Mouse (Mus musculus) kidney, embryonic 15.5 days (tissue): ENCODE results near the gene Kmt5c. TPM values are rescaled to one million over a fixed set of nuclear protein-coding genes. Genes with fewer than 3 reads are reported as not detected.
"Not testable (repeated sequence)": the region's sequence is repeated elsewhere in the genome, so short reads cannot be mapped to it uniquely, and the experiment has no call there.

Experiments
- ATAC-seq: fragments of 200-750 bp; cut with Nextera tagmentation; replicated peaks from 2 replicates; pipeline ENCODE4 v1.8.0; 2017; ENCODE audit warnings: moderate TSS enrichment; ENCODE audit not compliant: low FRiP score
- H3K27ac ChIP-seq: fragments of 300-500 bp; sonication (generic); 2 replicates; pipeline ENCODE4 v1.5.1; 2015; ENCODE audit warnings: mild to moderate bottlenecking, inconsistent platforms
- H3K27me3 ChIP-seq: fragments of 300-500 bp; sonication (generic); 2 replicates; pipeline ENCODE4 v1.6.1; 2015; ENCODE audit warnings: inconsistent platforms
- H3K36me3 ChIP-seq: fragments of 300-500 bp; sonication (generic); 2 replicates; pipeline ENCODE4 v1.6.1; 2015; ENCODE audit warnings: inconsistent platforms
- H3K4me1 ChIP-seq: fragments of 300-500 bp; sonication (generic); 2 replicates; pipeline ENCODE4 v1.6.1; 2015; ENCODE audit warnings: inconsistent platforms
- H3K4me2 ChIP-seq: fragments of 300-500 bp; sonication (generic); 2 replicates; pipeline ENCODE4 v1.6.1; 2015; ENCODE audit warnings: moderate library complexity, mild to moderate bottlenecking, inconsistent platforms
- H3K4me3 ChIP-seq: fragments of 300-500 bp; sonication (generic); replicated peaks from 2 replicates; pipeline ENCODE4 v1.5.1; 2015; ENCODE audit warnings: mild to moderate bottlenecking, inconsistent platforms
- H3K9ac ChIP-seq: fragments of 300-500 bp; sonication (generic); 2 replicates; pipeline ENCODE4 v1.6.1; 2015; ENCODE audit warnings: mild to moderate bottlenecking, inconsistent platforms
- H3K9me3 ChIP-seq: fragments of 300-500 bp; sonication (generic); replicated peaks from 2 replicates; pipeline ENCODE4 v1.6.1; 2016; ENCODE audit warnings: inconsistent platforms
- WGBS: fragments of 180-500 bp; shearing (Covaris S2); methylation state at CpG from one replicate; pipeline ENCODE4 v1.1.7; 2015; ENCODE audit warnings: mixed read lengths; 5-methylcytosine and 5-hydroxymethylcytosine counted together
- polyA plus RNA-seq: library from polyadenylated mRNA; unstranded; fragments of >200 nt; fragmentation: Nextera tagmentation; extraction: Ambion mirVana; gene quantifications from 2 replicates; pipeline ENCODE4 v1.2.1, GENCODE M21; 2015

Gene Kmt5c
- polyA plus RNA-seq, 1 experiment from 2014 or later: 90.8 TPM

DNA sequence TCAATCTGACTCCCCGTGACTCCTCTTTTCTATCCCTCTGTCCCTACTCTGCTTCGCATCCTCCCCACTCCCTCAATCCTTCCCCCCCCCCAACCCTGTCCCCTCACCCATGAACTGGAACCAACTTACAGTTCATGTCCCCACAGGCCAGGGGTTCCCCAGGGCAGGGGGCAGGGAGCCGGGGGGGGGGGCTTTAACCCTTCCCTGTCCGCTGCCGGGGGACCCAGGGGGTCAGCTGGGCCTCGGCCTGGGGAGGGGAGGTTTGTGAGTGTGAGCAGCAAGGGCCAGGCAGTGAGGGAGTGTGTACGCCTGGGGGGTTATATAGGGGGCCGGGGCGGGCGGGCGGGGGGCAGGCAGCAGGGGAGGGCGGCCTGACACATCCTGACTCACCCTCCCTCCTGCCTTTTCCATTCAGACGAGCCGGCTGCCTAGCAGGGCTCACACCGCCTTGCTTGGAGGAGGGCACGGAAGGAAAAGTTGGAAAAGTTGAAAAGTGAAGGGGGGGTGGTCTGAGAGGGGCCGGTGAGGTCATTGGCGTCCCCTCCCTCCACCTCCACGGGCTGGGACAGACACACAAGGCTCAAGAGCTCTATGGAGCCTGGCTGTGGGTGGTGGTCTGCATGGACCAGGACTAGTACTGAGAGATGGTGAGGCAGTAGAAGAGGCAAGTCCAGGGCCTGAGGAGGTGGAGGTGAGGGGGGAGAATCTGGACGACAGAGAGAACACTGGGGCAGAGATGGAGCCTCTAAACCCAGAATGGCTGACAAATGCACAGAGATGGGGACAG, 38.1 kb downstream of the Kmt5c start:
- Histone ChIP-seq H3K9ac (0 out of 2 replicates have a peak overlapping the region, but pooled peaks have one; percentile 14), H3K27me3 (peaks cover 60% of the 10 kb centered on the region), H3K27ac (no peak overlapping the region), H3K36me3 (no peaks in the 10 kb centered on the region), H3K9me3 (no peaks in the 10 kb centered on the region), H3K4me1 (peaks cover 33% of the 10 kb centered on the region), H3K4me2 (peak overlapping the region; percentile 53), H3K4me3 (peak overlapping the region; percentile 34)
- 5% methylated on average over 15 of the region's 20 CpGs for WGBS
- peak; percentile 26; the same call in 1 of the 2 replicates for ATAC-seq

DNA sequence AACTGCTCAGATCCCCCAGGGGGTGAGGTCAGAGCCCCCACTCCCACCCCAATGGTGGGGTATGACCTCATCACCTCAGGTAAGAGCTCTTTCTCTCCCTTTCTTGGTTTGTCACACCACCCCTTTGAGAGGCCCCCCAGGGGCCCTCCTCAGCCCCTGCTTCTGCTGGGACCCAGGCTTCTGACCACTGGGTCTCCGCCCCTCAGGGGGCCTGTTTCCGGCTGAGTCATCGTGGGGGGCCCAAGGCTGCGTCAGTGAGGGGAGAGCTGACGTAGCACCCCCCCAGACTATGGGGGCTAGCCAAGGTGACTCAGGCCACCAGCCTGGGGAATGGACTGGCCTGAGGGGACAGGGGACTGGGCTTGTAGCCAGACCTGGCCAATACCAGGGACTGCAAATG, 40.0 kb downstream of the Kmt5c start:
- ATAC-seq: no peak
- WGBS: 31% methylated on average over 5 of the region's 5 CpGs
- H3K27ac ChIP-seq: no peak overlapping the region
- H3K36me3 ChIP-seq: 0 out of 2 replicates have a peak, but pooled peaks cover 3% of the 10 kb centered on the region
- peaks cover 51% of the 10 kb centered on the region for H3K27me3 ChIP-seq
- H3K4me2 ChIP-seq: no peak overlapping the region
- H3K9me3 ChIP-seq: no peaks in the 10 kb centered on the region
- H3K4me3 ChIP-seq: no peak overlapping the region
- no peak overlapping the region for H3K9ac ChIP-seq
- peaks cover 33% of the 10 kb centered on the region for H3K4me1 ChIP-seq

DNA sequence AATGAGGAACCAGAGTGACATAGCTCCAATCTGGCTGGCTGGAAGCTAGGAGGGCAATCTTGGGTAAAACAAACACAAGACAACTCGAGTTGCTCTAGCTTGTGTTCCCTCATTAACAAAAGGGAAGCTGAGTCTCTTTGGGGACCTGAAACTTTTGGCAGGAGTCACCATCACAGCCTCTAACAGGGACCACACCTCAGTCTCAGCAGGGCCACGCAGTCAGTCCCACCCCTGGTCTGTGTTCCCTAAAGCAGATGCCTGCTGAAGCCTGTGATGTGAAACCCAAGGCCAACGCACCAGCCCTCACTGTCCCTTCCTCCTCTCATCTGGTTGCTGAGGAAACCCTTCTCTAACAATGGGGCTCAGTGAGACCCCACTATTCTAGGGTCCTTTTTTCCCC, 42.2 kb downstream of the Kmt5c start:
- no peak overlapping the region for H3K9ac ChIP-seq
- 51% methylated on average over 3 of the region's 3 CpGs for WGBS
- 0 out of 2 replicates have a peak, but pooled peaks cover 3% of the 10 kb centered on the region for H3K36me3 ChIP-seq
- no peak for ATAC-seq
- no peak overlapping the region for H3K4me2 ChIP-seq
- peaks cover 29% of the 10 kb centered on the region for H3K27me3 ChIP-seq
- no peak overlapping the region for H3K4me3 ChIP-seq
- H3K4me1 ChIP-seq: peaks cover 28% of the 10 kb centered on the region
- no peak overlapping the region for H3K27ac ChIP-seq
- no peaks in the 10 kb centered on the region for H3K9me3 ChIP-seq

DNA sequence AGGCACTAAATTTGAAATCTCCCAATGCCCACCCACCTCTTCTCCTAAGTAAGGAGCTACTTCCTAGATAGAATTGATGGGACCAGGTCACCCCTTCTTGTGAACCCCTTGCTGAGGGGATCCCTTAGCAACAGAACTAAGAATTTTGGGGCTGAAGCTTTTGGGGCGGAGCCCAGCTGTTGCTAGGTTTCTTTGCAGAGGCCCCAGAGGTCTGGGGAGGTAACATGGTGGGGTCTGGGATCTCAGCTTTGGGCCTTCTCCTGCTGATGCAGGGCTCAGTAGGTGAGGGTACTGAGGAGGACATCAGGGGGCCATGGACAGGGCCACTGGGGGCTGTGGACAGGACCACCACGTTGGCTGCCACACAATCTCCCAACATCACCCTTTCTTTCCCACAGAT, 42.8 kb downstream of the Kmt5c start, which contains the start of the genes Il11 and Tmem190:
Il11 (minus strand) TSS at position 101 of the 400 bp plus-strand sequence.
Tmem190 (plus strand) TSS at position 179 of the 400 bp plus-strand sequence.
- Histone ChIP-seq H3K27ac (no peak within 1 kb of the TSS), H3K36me3 (0 out of 2 replicates have a peak, but pooled peaks cover 3% of the 10 kb centered on the region), H3K4me3 (no peak within 1 kb of the TSS), H3K9ac (no peak within 1 kb of the TSS), H3K4me2 (no peak within 1 kb of the TSS), H3K4me1 (peaks cover 22% of the 10 kb centered on the region), H3K27me3 (peaks cover 23% of the 10 kb centered on the region), H3K9me3 (no peaks in the 10 kb centered on the region)
- no peak for ATAC-seq
- WGBS: 76% methylated on average over 2 of the region's 2 CpGs

DNA sequence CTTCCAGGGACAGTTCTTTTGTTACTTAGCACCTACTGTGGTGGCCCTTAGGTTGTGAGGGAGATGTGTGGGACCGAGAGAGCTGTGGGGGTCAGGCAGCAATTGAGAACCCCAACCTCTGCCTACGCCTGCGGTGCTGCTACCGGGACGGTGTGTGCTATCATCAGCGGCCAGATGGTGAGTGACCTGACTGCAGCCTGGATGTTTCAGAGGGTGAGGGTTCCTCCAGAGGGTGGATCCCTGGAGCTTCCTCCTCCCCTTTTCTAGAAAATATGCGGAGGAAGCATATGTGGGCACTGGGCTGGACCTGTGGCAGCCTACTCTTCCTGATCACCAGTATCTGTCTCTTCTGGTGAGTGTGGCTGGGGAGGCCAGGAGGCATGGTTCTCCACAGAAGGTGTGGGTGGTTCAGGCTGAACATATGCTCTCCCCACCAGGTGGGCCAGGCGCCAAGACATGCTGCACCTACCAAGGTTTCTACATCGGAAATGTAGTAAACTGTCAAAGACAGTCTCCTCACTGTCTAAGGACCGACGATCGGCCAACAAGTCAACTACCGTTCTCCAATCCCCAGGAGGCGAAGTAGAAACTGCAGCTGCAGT, 43.9 kb downstream of the Kmt5c start:
- H3K27ac ChIP-seq: no peak overlapping the region
- peaks cover 13% of the 10 kb centered on the region for H3K27me3 ChIP-seq
- H3K9ac ChIP-seq: no peak overlapping the region
- no peaks in the 10 kb centered on the region for H3K9me3 ChIP-seq
- 0 out of 2 replicates have a peak, but pooled peaks cover 3% of the 10 kb centered on the region for H3K36me3 ChIP-seq
- H3K4me1 ChIP-seq: peaks cover 22% of the 10 kb centered on the region
- ATAC-seq: no peak
- no peak overlapping the region for H3K4me3 ChIP-seq
- no peak overlapping the region for H3K4me2 ChIP-seq
- WGBS: 74% methylated on average over 14 of the region's 14 CpGs

DNA sequence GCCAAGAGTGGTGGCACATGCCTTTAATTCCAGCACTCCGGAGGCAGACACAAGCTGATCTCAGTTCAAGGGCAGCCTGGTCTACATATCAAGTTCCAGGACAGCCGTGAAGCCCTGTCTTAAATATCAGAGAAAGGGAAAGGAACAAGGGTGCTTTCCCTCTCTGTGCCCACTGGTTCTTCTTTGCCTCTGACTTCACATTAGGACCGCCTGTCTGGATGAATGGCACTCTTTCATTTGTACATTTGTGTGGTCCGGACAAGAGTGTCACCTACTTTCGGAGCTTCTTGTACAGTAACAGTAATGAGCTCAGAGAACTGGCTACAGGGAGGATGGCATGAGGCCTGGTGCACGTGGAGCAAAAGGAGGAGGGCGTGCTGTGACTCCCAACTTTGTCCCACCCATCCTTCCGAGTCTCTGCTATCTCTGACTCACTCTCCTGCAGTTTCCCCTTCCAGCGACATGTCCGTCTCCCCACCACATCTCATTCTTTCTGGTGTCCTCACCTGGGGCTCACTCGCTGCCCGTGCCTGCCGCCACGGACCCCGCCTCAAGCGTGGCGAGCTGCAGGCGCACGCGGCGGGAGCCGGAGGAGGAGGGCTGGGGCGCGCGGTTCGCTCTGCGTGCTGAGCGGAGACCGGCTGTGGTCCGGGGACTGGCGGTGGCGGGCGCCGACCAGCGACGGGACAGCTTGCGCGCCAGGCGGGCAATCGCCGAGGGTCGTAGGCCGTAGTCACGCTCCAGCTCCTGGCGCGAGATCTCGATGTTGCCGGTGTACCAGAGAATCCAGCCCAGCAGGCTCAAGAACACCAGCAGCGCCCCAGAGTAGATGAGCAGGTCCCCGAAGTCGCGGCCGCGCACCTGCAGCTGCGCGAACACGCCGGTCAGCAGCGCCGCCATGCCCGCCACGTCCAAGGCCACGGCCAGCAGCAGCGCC, 48.9 kb downstream of the Kmt5c start:
- peak; percentile 55 for ATAC-seq
- Histone ChIP-seq H3K4me1 (peaks cover 15% of the 10 kb centered on the region), H3K9me3 (no peaks in the 10 kb centered on the region), H3K9ac (peak overlapping the region; percentile 69), H3K27me3 (0 out of 2 replicates have a peak, but pooled peaks cover 4% of the 10 kb centered on the region), H3K4me2 (peak overlapping the region; percentile 94), H3K4me3 (peak overlapping the region; percentile 59), H3K36me3 (peaks cover 5% of the 10 kb centered on the region), H3K27ac (peak overlapping the region; percentile 87)
- WGBS: 2% methylated on average over 64 of the region's 64 CpGs

DNA sequence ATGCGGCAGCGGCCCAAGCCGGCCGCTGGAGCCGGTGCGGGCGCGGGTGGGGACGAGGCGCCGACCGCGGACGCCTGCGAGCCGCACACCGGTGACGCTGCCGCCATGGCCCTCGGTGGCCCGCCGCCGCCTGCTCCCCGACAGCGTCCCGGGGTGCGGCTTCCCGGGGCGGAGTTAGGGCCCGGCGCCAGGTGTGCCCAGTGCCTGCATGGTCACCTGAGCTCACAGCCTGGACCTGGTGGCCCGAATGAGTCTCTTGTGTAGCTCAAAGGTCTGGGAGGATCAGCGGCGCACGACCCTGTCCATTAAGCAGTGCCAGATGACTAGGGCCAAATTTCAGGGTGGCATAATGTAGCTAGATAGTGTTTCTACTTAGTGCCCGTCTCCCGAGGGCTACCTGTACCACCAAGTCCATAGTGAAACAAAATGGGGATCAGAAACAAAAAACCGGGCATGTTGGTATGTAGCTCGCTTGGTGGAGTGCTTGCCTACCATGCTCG, 49.6 kb downstream of the Kmt5c start, which contains the start of gene Tmem238:
Tmem238 (minus strand) TSS at position 221 of the 500 bp plus-strand sequence.
- ATAC-seq: peak; percentile 29
- Histone ChIP-seq H3K36me3 (peaks cover 11% of the 10 kb centered on the region), H3K4me2 (peak within 1 kb of the TSS; percentile 94), H3K27me3 (0 out of 2 replicates have a peak, but pooled peaks cover 4% of the 10 kb centered on the region), H3K27ac (peak within 1 kb of the TSS; percentile 87), H3K9me3 (no peaks in the 10 kb centered on the region), H3K4me3 (peak within 1 kb of the TSS; percentile 59), H3K9ac (peak within 1 kb of the TSS; percentile 69), H3K4me1 (peaks cover 22% of the 10 kb centered on the region)
- WGBS: 6% methylated on average over 40 of the region's 40 CpGs

DNA sequence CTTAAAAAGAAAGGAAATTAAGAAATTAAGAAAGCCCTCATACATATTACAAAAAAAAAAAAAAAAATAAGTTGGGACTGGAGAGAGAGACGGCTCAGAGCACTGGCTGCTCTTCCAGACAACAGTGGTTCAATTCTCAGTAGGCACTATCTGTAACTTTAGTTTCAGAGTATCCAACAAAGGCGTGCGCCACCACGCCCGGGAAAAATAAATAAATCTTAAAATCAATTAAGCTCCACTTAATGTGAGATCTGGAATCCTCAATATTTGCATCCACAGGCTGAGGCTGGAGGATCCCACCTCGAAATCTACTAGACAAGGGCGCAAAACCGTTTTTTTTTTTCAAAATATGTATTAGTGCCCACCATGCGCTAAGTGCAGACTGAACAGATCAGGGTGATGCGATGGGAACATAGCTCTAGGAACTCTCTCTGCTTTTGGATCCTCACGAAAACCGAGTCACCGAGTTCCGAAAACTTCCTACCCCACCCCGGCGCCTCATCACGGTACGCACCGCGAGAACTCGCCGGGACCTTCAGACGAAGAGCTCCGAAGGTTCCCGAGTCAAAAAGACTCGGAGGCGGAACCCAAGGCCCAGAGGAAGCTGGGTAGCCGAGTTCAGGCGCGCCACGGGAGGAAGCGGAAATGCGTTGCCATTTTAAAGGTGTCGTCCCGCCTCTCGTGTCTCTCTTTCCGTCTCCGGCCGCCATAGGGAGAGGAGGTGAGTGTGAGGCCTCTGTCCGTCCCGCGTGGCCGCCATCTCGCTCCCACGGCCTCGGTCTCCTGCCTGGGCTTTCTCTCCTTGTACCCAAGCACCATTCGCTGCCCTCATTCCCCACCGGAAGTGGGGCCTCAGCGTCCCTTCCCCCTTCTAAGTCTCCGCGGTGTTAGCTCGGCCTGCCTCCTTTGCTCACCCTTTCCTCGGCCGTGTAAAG, 52.6 kb downstream of the Kmt5c start, which contains the start of gene Rpl28:
Rpl28 (plus strand) TSS at position 597 of the 935 bp plus-strand sequence.
- WGBS: under 1% methylated on average over 54 of the region's 54 CpGs
- Histone ChIP-seq H3K27me3 (0 out of 2 replicates have a peak, but pooled peaks cover 4% of the 10 kb centered on the region), H3K27ac (peak within 1 kb of the TSS; percentile 96), H3K4me3 (peak within 1 kb of the TSS; percentile 62), H3K4me2 (peak within 1 kb of the TSS; percentile 78), H3K9me3 (no peaks in the 10 kb centered on the region), H3K36me3 (peaks cover 40% of the 10 kb centered on the region), H3K4me1 (peaks cover 28% of the 10 kb centered on the region), H3K9ac (peak within 1 kb of the TSS; percentile 79)
- peak; percentile 88 for ATAC-seq

DNA sequence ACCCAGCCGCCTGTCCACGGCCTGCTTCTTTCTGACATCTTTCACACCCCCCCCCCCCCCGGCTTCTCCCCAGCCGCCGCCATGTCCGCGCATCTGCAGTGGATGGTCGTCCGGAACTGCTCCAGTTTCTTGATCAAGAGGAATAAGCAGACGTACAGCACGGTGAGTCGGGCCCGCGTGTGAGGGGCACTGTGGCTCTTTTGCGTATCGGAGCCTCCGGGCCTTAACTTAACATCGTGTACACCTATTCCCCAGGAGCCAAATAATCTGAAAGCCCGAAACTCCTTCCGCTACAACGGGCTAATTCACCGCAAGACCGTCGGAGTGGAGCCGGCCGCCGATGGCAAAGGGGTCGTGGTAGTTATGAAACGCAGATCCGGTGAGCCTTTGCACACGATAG, 53.3 kb downstream of the Kmt5c start:
- Histone ChIP-seq H3K36me3 (peaks cover 47% of the 10 kb centered on the region), H3K9ac (peak overlapping the region; percentile 79), H3K4me2 (peak overlapping the region; percentile 78), H3K4me3 (peak overlapping the region; percentile 62), H3K4me1 (peaks cover 27% of the 10 kb centered on the region), H3K27ac (peak overlapping the region; percentile 96)
- ATAC-seq, H3K9me3 ChIP-seq, H3K27me3 ChIP-seq: not testable (repeated sequence)
- under 1% methylated on average over 31 of the region's 31 CpGs for WGBS

DNA sequence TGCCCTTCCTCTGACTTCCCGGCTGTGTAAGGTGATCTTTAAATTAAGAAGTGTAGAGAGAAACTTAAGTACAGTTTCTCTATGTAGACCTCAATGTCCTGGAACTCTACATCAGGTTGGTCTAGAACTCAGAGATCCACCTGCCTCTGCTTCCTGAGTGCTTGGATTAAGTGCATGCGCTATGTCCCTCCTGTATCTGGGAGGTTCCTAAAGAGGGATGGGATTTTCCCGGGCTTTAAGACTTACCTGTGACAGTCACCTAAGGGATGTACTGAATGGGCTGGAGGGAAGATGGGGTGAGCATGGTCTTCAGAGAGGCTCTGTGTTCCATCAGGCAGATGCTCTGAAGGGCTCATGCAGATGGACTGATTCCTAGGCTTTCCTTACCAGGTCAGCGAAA, 53.8 kb downstream of the Kmt5c start:
- 31% methylated on average over 4 of the region's 4 CpGs for WGBS
- Histone ChIP-seq H3K4me3 (peak overlapping the region; percentile 62), H3K9ac (peak overlapping the region; percentile 79), H3K4me1 (peaks cover 23% of the 10 kb centered on the region), H3K36me3 (peaks cover 49% of the 10 kb centered on the region), H3K4me2 (peak overlapping the region; percentile 78), H3K27ac (peak overlapping the region; percentile 96), H3K9me3 (no peaks in the 10 kb centered on the region), H3K27me3 (0 out of 2 replicates have a peak, but pooled peaks cover 4% of the 10 kb centered on the region)
- ATAC-seq: no peak
